Mouse (Mus musculus): Measurements from ENCODE around the gene Pipox. TPM values are rescaled to one million over a fixed set of nuclear protein-coding genes. Genes with fewer than 3 reads are reported as not detected.

Gene Pipox
- polyA plus RNA-seq, 1 experiment from 2014 or later, result 9.0 TPM

Other genes with a start within 250 kb of the Pipox start
- 3.2 and 3.3 TPM in 2 replicates for gene Nufip2, start 207.9 kb downstream of the Pipox start, polyA plus RNA-seq (2016; fragmentation: Nextera tagmentation; extraction: Ambion mirVana)
- gene Cryba1, start 168.8 kb downstream of the Pipox start, polyA plus RNA-seq (2016; fragmentation: Nextera tagmentation; extraction: Ambion mirVana), result 1.9 and 2.0 TPM in 2 replicates
- gene Myo18a, start 130.8 kb downstream of the Pipox start, polyA plus RNA-seq (2016; fragmentation: Nextera tagmentation; extraction: Ambion mirVana), result 24.6 and 38.7 TPM in 2 replicates
- 1.4 and 1.5 TPM in 2 replicates for gene Gm10277, start 106.3 kb downstream of the Pipox start, polyA plus RNA-seq (2016; fragmentation: Nextera tagmentation; extraction: Ambion mirVana)
- 3.5 and 7.1 TPM in 2 replicates for gene Sez6, start 36.7 kb upstream of the Pipox start, polyA plus RNA-seq (2016; fragmentation: Nextera tagmentation; extraction: Ambion mirVana)
- gene Phf12, start 88.7 kb upstream of the Pipox start, polyA plus RNA-seq (2016; fragmentation: Nextera tagmentation; extraction: Ambion mirVana), result 15.8 and 19.0 TPM in 2 replicates
- 16.7 and 17.7 TPM in 2 replicates for gene Dhrs13, start 138.2 kb upstream of the Pipox start, polyA plus RNA-seq (2016; fragmentation: Nextera tagmentation; extraction: Ambion mirVana)
- 75.7 and 76.4 TPM in 2 replicates for gene Flot2, start 143.8 kb upstream of the Pipox start, polyA plus RNA-seq (2016; fragmentation: Nextera tagmentation; extraction: Ambion mirVana)
- 39.3 and 39.7 TPM in 2 replicates for gene Eral1, start 186.3 kb upstream of the Pipox start, polyA plus RNA-seq (2016; fragmentation: Nextera tagmentation; extraction: Ambion mirVana)
- gene Fam222b, start 200.6 kb upstream of the Pipox start, polyA plus RNA-seq (2016; fragmentation: Nextera tagmentation; extraction: Ambion mirVana), result 27.6 and 32.8 TPM in 2 replicates

Data from midbrain, embryonic 10.5 days (tissue).